Mouse (Mus musculus): ENCODE data around the gene Atxn7. TPM values are rescaled to one million over a fixed set of nuclear protein-coding genes. Genes with fewer than 3 reads are reported as not detected.

Atxn7 gene
- polyA plus RNA-seq, 1 experiment from 2014 or later = 4.8 TPM

DNA sequence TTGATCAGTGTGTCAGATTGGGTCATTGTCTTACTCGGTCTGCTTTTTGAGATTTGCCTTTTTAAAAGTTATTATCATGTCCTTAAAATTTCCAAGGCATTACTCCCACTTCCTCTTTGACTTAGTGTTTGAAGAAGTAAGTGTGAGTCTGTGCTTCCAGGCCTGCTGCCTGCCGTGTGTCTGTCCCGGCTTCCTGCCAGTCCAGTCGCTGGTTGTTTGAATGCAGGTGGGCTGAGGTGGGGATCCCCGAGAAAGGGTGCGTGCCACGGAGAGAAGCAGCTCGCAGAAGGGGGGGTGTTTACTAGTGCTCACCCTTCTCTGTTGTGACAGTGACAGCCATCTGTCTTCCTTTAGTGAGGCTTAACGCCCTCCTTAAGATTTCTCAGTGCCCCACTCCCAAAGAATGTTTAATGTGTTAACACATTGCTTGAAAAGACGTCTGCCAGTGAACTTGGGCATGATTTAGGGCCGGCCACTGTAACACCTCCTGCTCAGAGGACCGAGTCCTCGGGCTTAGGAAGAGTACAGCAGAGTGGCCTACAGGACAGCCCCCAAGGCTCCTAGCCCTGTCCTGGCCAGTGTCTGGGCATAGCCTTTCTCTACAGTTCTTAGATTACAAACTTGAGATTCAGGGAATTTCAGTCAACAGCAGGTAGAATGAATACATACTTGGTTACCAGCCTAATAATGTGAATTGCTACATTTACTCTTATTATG lies 143.1 kb downstream of the Atxn7 start:
- ATAC-seq (ENCODE audit: low FRiP score) = no peak
- whole genome bisulfite sequencing = 73% methylated on average over 13 of the region's 13 CpGs
- H3K36me3 ChIP-seq = peaks cover 23% of the 10 kb centered on the region

DNA sequence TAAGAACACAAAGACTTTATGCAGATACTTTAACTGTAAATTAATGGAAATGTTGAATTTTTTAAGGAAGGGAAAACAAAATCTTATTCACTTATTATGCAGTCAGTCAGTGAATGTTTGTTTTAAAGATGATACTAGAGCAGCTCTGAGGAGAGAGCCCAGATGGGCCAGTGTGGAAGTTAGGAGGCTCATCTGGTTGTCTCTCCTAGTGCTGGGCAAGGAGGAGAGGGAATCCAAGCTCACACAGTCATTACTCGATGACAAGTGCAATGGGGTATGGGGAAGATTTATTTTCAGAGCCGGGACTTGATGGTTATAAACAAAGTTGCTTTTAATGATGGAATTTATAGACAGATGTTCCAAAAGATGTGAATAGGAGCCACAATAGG lies 143.7 kb downstream of the Atxn7 start:
- Histone ChIP-seq H3K4me1 (no peaks in the 10 kb centered on the region), H3K36me3 (peaks cover 24% of the 10 kb centered on the region)

More for the DNA sequence above, 143.1 kb downstream of the Atxn7 start:
- Histone ChIP-seq H3K4me1 (no peaks in the 10 kb centered on the region), H3K9ac (no peak overlapping the region), H3K9me3 (replicated peaks) (no peaks in the 10 kb centered on the region), H3K27me3 (no peaks in the 10 kb centered on the region), H3K4me3 (no peak overlapping the region), H3K27ac (no peak overlapping the region), H3K4me2 (replicated peaks) (no peak overlapping the region)

DNA sequence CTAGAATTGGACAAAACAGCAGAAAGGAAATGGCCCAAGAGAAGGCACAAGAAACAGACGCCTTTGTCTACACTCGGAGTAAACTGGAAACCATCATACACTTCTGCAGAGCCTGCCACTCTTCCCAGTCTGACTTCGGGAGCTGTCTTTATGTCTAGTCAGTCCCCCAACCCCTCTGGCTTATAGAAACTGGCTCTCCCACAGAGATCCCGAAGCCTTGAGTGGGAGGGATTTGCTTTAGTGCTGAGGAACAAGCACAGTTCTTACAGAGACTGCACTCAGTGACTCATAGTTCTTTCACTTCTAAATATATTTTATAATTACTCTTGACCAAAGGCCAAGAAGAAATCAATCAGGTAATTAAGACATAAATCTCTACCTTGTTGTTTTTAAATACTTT lies 149.5 kb downstream of the Atxn7 start:
- WGBS = 85% methylated on average over 4 of the region's 4 CpGs
- Histone ChIP-seq H3K9me3 (replicated peaks) (no peaks in the 10 kb centered on the region), H3K9ac (no peak overlapping the region), H3K36me3 (peaks cover 55% of the 10 kb centered on the region), H3K4me3 (no peak overlapping the region), H3K4me1 (no peaks in the 10 kb centered on the region), H3K27ac (no peak overlapping the region), H3K4me2 (replicated peaks) (no peak overlapping the region), H3K27me3 (no peaks in the 10 kb centered on the region)
- ATAC-seq (ENCODE audit: low FRiP score) = no peak

More for the DNA sequence above, 143.7 kb downstream of the Atxn7 start:
- Histone ChIP-seq H3K27me3 (no peaks in the 10 kb centered on the region), H3K9ac (no peak overlapping the region), H3K4me2 (replicated peaks) (no peak overlapping the region), H3K9me3 (replicated peaks) (no peaks in the 10 kb centered on the region), H3K4me3 (no peak overlapping the region), H3K27ac (no peak overlapping the region)
- no peak for ATAC-seq (ENCODE audit: low FRiP score)
- WGBS = 87% methylated on average over 2 of the region's 2 CpGs

DNA sequence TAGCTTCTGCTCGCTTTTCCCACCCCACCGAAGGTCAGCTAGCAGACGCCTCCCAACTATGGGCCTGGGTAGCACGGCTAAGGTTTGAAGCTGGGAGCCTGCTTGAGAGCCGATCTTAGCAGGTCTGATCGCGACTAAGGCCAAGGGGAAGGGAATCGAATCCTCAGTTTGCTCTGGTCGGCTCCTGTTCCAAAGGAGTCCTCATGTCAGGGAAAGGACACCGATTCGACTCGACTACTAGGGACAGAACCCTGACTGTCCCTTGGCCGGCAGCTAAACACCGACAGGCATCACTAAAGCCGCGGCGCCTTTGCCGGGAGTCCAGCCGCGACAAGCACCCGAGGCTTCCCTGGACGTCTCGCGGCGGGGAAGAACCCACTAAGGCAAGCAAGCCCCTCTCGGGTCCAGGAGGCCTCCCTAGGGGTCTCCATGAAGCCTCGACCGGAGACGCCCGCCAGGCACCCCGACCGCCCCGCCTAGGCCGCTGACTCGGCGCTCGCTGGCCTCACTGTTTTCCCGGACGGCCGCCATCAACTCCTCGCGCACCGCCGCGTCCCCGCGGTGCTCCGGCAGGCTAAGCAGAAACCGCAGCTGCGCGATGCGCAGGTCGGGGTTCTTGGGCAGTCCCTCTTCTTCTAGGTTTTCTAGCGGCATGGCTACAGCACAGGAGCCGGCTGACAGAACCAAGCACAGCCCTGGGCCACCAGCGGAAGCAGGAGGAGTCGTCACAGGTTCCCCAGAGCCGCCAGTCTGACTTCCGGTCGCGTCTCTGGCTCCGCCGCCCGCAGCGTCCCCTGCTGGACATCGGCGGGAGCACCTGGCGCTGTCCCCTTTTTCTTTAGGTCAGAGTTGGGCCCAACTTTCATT lies 159.2 kb downstream of the Atxn7 start, which contains the start of gene Psmd6:
Psmd6 (minus strand) TSS at position 755 of the 867 bp plus-strand sequence.
- peak within 1 kb of the TSS; percentile 89 for H3K27ac ChIP-seq
- H3K4me3 ChIP-seq = peak within 1 kb of the TSS; percentile 98
- peaks cover 19% of the 10 kb centered on the region for H3K36me3 ChIP-seq
- no peaks in the 10 kb centered on the region for H3K9me3 ChIP-seq (replicated peaks)
- peak within 1 kb of the TSS; percentile 97 for H3K9ac ChIP-seq
- ATAC-seq (ENCODE audit: low FRiP score) = peak; percentile 98
- H3K27me3 ChIP-seq = no peaks in the 10 kb centered on the region
- H3K4me2 ChIP-seq (replicated peaks) = peak within 1 kb of the TSS; percentile 90
- H3K4me1 ChIP-seq = peaks cover 19% of the 10 kb centered on the region
- under 1% methylated on average over 68 of the region's 68 CpGs for WGBS

Other genes with a start within 250 kb of the Atxn7 start
- 0.10 TPM in 1 of 2 replicates, not detected in the other for gene Gm281, start 47.0 kb upstream of the Atxn7 start, polyA plus RNA-seq (2016; fragmentation: Nextera tagmentation; extraction: Ambion mirVana)
- 186 and 191 TPM in 2 replicates for gene Thoc7, start 412 bp downstream of the Atxn7 start, polyA plus RNA-seq (2016; fragmentation: Nextera tagmentation; extraction: Ambion mirVana)
- 284 and 289 TPM in 2 replicates for gene Psmd6, start 159.5 kb downstream of the Atxn7 start, polyA plus RNA-seq (2016; fragmentation: Nextera tagmentation; extraction: Ambion mirVana)
- gene Olfr720, start 225.4 kb downstream of the Atxn7 start, polyA plus RNA-seq (2016; fragmentation: Nextera tagmentation; extraction: Ambion mirVana) = not detected in 2 replicates